Mouse (Mus musculus): ENCODE measurements around the gene Mif4gd. TPM values are rescaled to one million over a fixed set of nuclear protein-coding genes. Genes with fewer than 3 reads are reported as not detected.
"Not testable (repeated sequence)": the region's sequence is repeated elsewhere in the genome, so short reads cannot be mapped to it uniquely, and the experiment has no call there.

Mif4gd gene
- polyA plus RNA-seq, 1 experiment, result 86.9 TPM

GRCm38 (mm10) chr11:115646439-115646838 lies 33.7 kb upstream of the Mif4gd start:
- DNase-seq, result no peak
- Histone ChIP-seq H3K27ac (ENCODE audit: insufficient read depth, low read length) (no peak overlapping the region), H3K4me1 (ENCODE audit: control insufficient read depth, insufficient read depth, low read length) (peaks cover 32% of the 10 kb centered on the region), H3K27me3 (ENCODE audit: control insufficient read depth, insufficient read depth, low read length) (no peaks in the 10 kb centered on the region), H3K4me3 (replicated peaks; ENCODE audit: insufficient read depth, low read depth, low read length) (no peak overlapping the region)
- WGBS, result 91% methylated on average over 9 of the region's 9 CpGs
- TF ChIP-seq CTCF (IDR thresholded peaks at IDR 0.05; ENCODE audit: borderline replicate concordance, insufficient read depth, low read depth, low read length), result no peak
- TF ChIP-seq POLR2A (IDR thresholded peaks at IDR 0.05; ENCODE audit: borderline replicate concordance, insufficient read depth, low read length), result no peak

GRCm38 (mm10) chr11:115645498-115645897 lies 32.7 kb upstream of the Mif4gd start:
- peaks cover 23% of the 10 kb centered on the region for H3K4me1 ChIP-seq (ENCODE audit: control insufficient read depth, insufficient read depth, low read length)
- not testable (repeated sequence) for DNase-seq; H3K4me3 ChIP-seq (replicated peaks; ENCODE audit: insufficient read depth, low read depth, low read length); H3K27ac ChIP-seq (ENCODE audit: insufficient read depth, low read length); H3K27me3 ChIP-seq (ENCODE audit: control insufficient read depth, insufficient read depth, low read length)
- 86% methylated on average over 14 of the region's 14 CpGs for WGBS

GRCm38 (mm10) chr11:115644308-115644707 lies 31.5 kb upstream of the Mif4gd start:
- H3K4me1 ChIP-seq (ENCODE audit: control insufficient read depth, insufficient read depth, low read length), result peaks cover 14% of the 10 kb centered on the region
- H3K27ac ChIP-seq (ENCODE audit: insufficient read depth, low read length), result no peak overlapping the region
- H3K4me3 ChIP-seq (replicated peaks; ENCODE audit: insufficient read depth, low read depth, low read length), result no peak overlapping the region
- DNase-seq, result no peak
- TF ChIP-seq POLR2A (IDR thresholded peaks at IDR 0.05; ENCODE audit: borderline replicate concordance, insufficient read depth, low read length) (no peak), CTCF (IDR thresholded peaks at IDR 0.05; ENCODE audit: borderline replicate concordance, insufficient read depth, low read depth, low read length) (no peak)
- H3K27me3 ChIP-seq (ENCODE audit: control insufficient read depth, insufficient read depth, low read length), result no peaks in the 10 kb centered on the region
- 86% methylated on average over 13 of the region's 13 CpGs for WGBS

- no peak for DNase-seq
- no peak overlapping the region for H3K4me3 ChIP-seq (replicated peaks; ENCODE audit: insufficient read depth, low read depth, low read length)
- H3K27ac ChIP-seq (ENCODE audit: insufficient read depth, low read length), result no peak overlapping the region
- TF ChIP-seq CTCF (IDR thresholded peaks at IDR 0.05; ENCODE audit: borderline replicate concordance, insufficient read depth, low read depth, low read length) (no peak), POLR2A (IDR thresholded peaks at IDR 0.05; ENCODE audit: borderline replicate concordance, insufficient read depth, low read length) (no peak)
- WGBS, result 71% methylated on average over 10 of the region's 10 CpGs
- H3K4me1 ChIP-seq (ENCODE audit: control insufficient read depth, insufficient read depth, low read length), result peaks cover 4% of the 10 kb centered on the region
- H3K27me3 ChIP-seq (ENCODE audit: control insufficient read depth, insufficient read depth, low read length), result no peaks in the 10 kb centered on the region
Measured at GRCm38 (mm10) chr11:115643265-115643664, 30.5 kb upstream of the Mif4gd start.

GRCm38 (mm10) chr11:115642705-115643104 lies 29.9 kb upstream of the Mif4gd start:
- no peak overlapping the region for H3K27ac ChIP-seq (ENCODE audit: insufficient read depth, low read length)
- no peak overlapping the region for H3K4me3 ChIP-seq (replicated peaks; ENCODE audit: insufficient read depth, low read depth, low read length)
- H3K27me3 ChIP-seq (ENCODE audit: control insufficient read depth, insufficient read depth, low read length), result no peaks in the 10 kb centered on the region
- no peak for DNase-seq
- 40% methylated on average over 2 of the region's 2 CpGs for WGBS
- TF ChIP-seq POLR2A (IDR thresholded peaks at IDR 0.05; ENCODE audit: borderline replicate concordance, insufficient read depth, low read length), result no peak
- no peak for TF ChIP-seq CTCF (IDR thresholded peaks at IDR 0.05; ENCODE audit: borderline replicate concordance, insufficient read depth, low read depth, low read length)
- no peaks in the 10 kb centered on the region; the same call in 1 of the 2 replicates for H3K4me1 ChIP-seq (ENCODE audit: control insufficient read depth, insufficient read depth, low read length)

- Histone ChIP-seq H3K27me3 (ENCODE audit: control insufficient read depth, insufficient read depth, low read length) (no peaks in the 10 kb centered on the region), H3K4me1 (ENCODE audit: control insufficient read depth, insufficient read depth, low read length) (no peaks in the 10 kb centered on the region), H3K4me3 (replicated peaks; ENCODE audit: insufficient read depth, low read depth, low read length) (no peak overlapping the region), H3K27ac (ENCODE audit: insufficient read depth, low read length) (no peak overlapping the region)
- TF ChIP-seq POLR2A (IDR thresholded peaks at IDR 0.05; ENCODE audit: borderline replicate concordance, insufficient read depth, low read length) (no peak), CTCF (IDR thresholded peaks at IDR 0.05; ENCODE audit: borderline replicate concordance, insufficient read depth, low read depth, low read length) (no peak)
- 84% methylated on average over 4 of the region's 4 CpGs for WGBS
- no peak for DNase-seq
Measured at GRCm38 (mm10) chr11:115641664-115642036, 28.9 kb upstream of the Mif4gd start.

GRCm38 (mm10) chr11:115640978-115641663 lies 28.4 kb upstream of the Mif4gd start:
- H3K27me3 ChIP-seq (ENCODE audit: control insufficient read depth, insufficient read depth, low read length), result no peaks in the 10 kb centered on the region
- H3K27ac ChIP-seq (ENCODE audit: insufficient read depth, low read length), result no peak overlapping the region; the same call in 1 of the 2 replicates
- TF ChIP-seq POLR2A (IDR thresholded peaks at IDR 0.05; ENCODE audit: borderline replicate concordance, insufficient read depth, low read length) (no peak), CTCF (IDR thresholded peaks at IDR 0.05; ENCODE audit: borderline replicate concordance, insufficient read depth, low read depth, low read length) (no peak)
- WGBS, result 55% methylated on average over 14 of the region's 14 CpGs
- no peak for DNase-seq
- H3K4me3 ChIP-seq (replicated peaks; ENCODE audit: insufficient read depth, low read depth, low read length), result no peak overlapping the region
- H3K4me1 ChIP-seq (ENCODE audit: control insufficient read depth, insufficient read depth, low read length), result no peaks in the 10 kb centered on the region

- DNase-seq, result no peak
- no peaks in the 10 kb centered on the region for H3K4me1 ChIP-seq (ENCODE audit: control insufficient read depth, insufficient read depth, low read length)
- H3K4me3 ChIP-seq (replicated peaks; ENCODE audit: insufficient read depth, low read depth, low read length), result no peak overlapping the region
- WGBS, result 83% methylated on average over 3 of the region's 4 CpGs
- H3K27ac ChIP-seq (ENCODE audit: insufficient read depth, low read length), result no peak overlapping the region
- TF ChIP-seq CTCF (IDR thresholded peaks at IDR 0.05; ENCODE audit: borderline replicate concordance, insufficient read depth, low read depth, low read length) (no peak), POLR2A (IDR thresholded peaks at IDR 0.05; ENCODE audit: borderline replicate concordance, insufficient read depth, low read length) (no peak)
- no peaks in the 10 kb centered on the region for H3K27me3 ChIP-seq (ENCODE audit: control insufficient read depth, insufficient read depth, low read length)
Measured at GRCm38 (mm10) chr11:115640311-115640828, 27.6 kb upstream of the Mif4gd start.
